Mouse (Mus musculus) thymus, adult 2 months (tissue): Measurements from ENCODE around the gene Myo1g. TPM values are rescaled to one million over a fixed set of nuclear protein-coding genes. Genes with fewer than 3 reads are reported as not detected.

Source experiments
- DNase-seq: peaks from one replicate; pipeline ENCODE4 v3.0.0; 2021
- H3K27ac ChIP-seq: fragments of 200-500 bp; 2 replicates; pipeline ENCODE4 v1.5.1; 2012; ENCODE audit warnings: low read length, control low read depth; ENCODE audit not compliant: control insufficient read depth, insufficient read depth
- H3K27me3 ChIP-seq: fragments of 200-500 bp; 2 replicates; pipeline ENCODE4 v1.6.1; 2012; ENCODE audit warnings: mild to moderate bottlenecking, low read length, moderate library complexity, mixed read lengths; ENCODE audit not compliant: control insufficient read depth, insufficient read depth
- H3K36me3 ChIP-seq: fragments of 200-500 bp; 2 replicates; pipeline ENCODE4 v1.6.1; 2012; ENCODE audit warnings: mild to moderate bottlenecking, low read length, moderate library complexity; ENCODE audit not compliant: control insufficient read depth, insufficient read depth
- H3K4me1 ChIP-seq: fragments of 200-500 bp; replicated peaks from 2 replicates; pipeline ENCODE4 v1.6.1; 2012; ENCODE audit warnings: low read length; ENCODE audit not compliant: control insufficient read depth, insufficient read depth
- H3K4me3 ChIP-seq: fragments of 200-500 bp; 2 replicates; pipeline ENCODE4 v1.5.1; 2012; ENCODE audit warnings: mild to moderate bottlenecking, low read length, control low read depth, moderate library complexity; ENCODE audit not compliant: control insufficient read depth, insufficient read depth
- CTCF ChIP-seq: fragments of 200-500 bp; IDR thresholded peaks from 2 replicates; pipeline ENCODE4 v1.5.1; 2012; ENCODE audit warnings: mild to moderate bottlenecking, control low read depth, low read length, moderate library complexity, borderline replicate concordance; ENCODE audit not compliant: control insufficient read depth, poor library complexity, insufficient read depth; ENCODE audit errors: extremely low read depth
- POLR2A ChIP-seq: fragments of 200-500 bp; IDR thresholded peaks from 2 replicates; pipeline ENCODE4 v1.6.1; 2012; ENCODE audit warnings: mild to moderate bottlenecking, low read length, control low read depth, moderate library complexity; ENCODE audit not compliant: control insufficient read depth, poor library complexity, insufficient read depth; ENCODE audit errors: extremely low read depth
- WGBS: fragments of 180-500 bp; shearing (Covaris S2); methylation state at CpG from one replicate; pipeline ENCODE4 v1.1.7; 2018; 5-methylcytosine and 5-hydroxymethylcytosine counted together
- polyA plus RNA-seq: library from polyadenylated mRNA; depleted of rRNA; stranded (reverse); fragments of >200 nt; gene quantifications from 2 replicates; pipeline ENCODE4 v1.2.3, GENCODE M21; 2012; rRNA removed

Myo1g gene
- polyA plus RNA-seq, 1 experiment = 216 TPM

DNA sequence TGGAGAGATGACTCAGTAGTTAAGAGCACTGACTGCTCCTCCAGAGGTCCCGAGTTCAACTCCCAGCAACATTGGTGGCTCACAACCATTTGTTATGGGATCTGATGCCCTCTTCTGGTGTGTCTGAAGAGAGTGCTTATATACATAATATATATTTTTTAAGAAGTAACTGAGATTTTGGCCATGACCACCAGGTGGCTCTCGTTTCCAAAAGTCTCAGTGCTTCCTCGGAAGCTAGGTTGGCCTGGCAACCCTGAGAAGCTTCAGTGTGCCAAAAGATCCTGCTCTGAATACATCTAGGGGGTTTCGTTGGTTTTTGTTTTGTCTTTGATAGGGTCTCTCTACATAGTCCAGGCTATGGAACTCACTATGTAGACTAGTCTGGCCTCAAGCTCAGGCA lies 55.6 kb downstream of the Myo1g start:
- H3K4me3 ChIP-seq = no peak overlapping the region
- TF ChIP-seq CTCF (no peak), POLR2A (no peak)
- H3K27ac ChIP-seq = no peak overlapping the region
- 26% methylated on average over 4 of the region's 4 CpGs for WGBS
- H3K36me3 ChIP-seq = peaks cover 14% of the 10 kb centered on the region
- H3K27me3 ChIP-seq = no peaks in the 10 kb centered on the region
- H3K4me1 ChIP-seq = no peaks in the 10 kb centered on the region
- DNase-seq = peak; percentile 72

GRCm38 (mm10) chr11:6463159-6463837 lies 57.5 kb downstream of the Myo1g start:
- Histone ChIP-seq H3K27me3 (no peaks in the 10 kb centered on the region), H3K36me3 (peaks cover 14% of the 10 kb centered on the region), H3K4me3 (no peak overlapping the region), H3K4me1 (no peaks in the 10 kb centered on the region), H3K27ac (no peak overlapping the region)
- 84% methylated on average over 6 of the region's 6 CpGs for WGBS
- DNase-seq = no peak
- no peak for TF ChIP-seq POLR2A
- TF ChIP-seq CTCF = no peak

Other genes starting within 250 kb of the Myo1g start
- 102 and 109 TPM in 2 replicates for gene Tmed4, start 246.1 kb downstream of the Myo1g start, polyA plus RNA-seq
- gene Ogdh, start 229.3 kb downstream of the Myo1g start, polyA plus RNA-seq = 153 and 168 TPM in 2 replicates
- 137 and 187 TPM in 2 replicates for gene Zmiz2, start 131.9 kb downstream of the Myo1g start, polyA plus RNA-seq
- gene Ppia, start 105.5 kb downstream of the Myo1g start, polyA plus RNA-seq = 1,363 and 1,486 TPM in 2 replicates
- gene H2afv, start 76.5 kb downstream of the Myo1g start, polyA plus RNA-seq = 163 and 178 TPM in 2 replicates
- 12.7 and 17.8 TPM in 2 replicates for gene Purb, start 45.0 kb downstream of the Myo1g start, polyA plus RNA-seq
- gene Ccm2, start 25.9 kb upstream of the Myo1g start, polyA plus RNA-seq = 450 and 470 TPM in 2 replicates
- 0.33 and 0.36 TPM in 2 replicates for gene Nacad, start 85.1 kb upstream of the Myo1g start, polyA plus RNA-seq
- gene Tbrg4, start 105.1 kb upstream of the Myo1g start, polyA plus RNA-seq = 190 and 191 TPM in 2 replicates
- gene Wap, start 117.7 kb upstream of the Myo1g start, polyA plus RNA-seq = 0.56 and 1.2 TPM in 2 replicates
- 7.8 and 9.0 TPM in 2 replicates for gene Ramp3, start 137.6 kb upstream of the Myo1g start, polyA plus RNA-seq